Mouse (Mus musculus) liver, embryonic 11.5 days (tissue): Measurements from ENCODE around the gene Has1. TPM values are rescaled to one million over a fixed set of nuclear protein-coding genes. Genes with fewer than 3 reads are reported as not detected.
"Not testable (repeated sequence)": the region's sequence is repeated elsewhere in the genome, so short reads cannot be mapped to it uniquely, and the experiment has no call there.

Experiments
- ATAC-seq: fragments of 200-750 bp; cut with Nextera tagmentation; replicated peaks from 2 replicates; pipeline ENCODE4 v1.8.0; 2017; ENCODE audit warnings: moderate number of reproducible peaks, mild to moderate bottlenecking, moderate TSS enrichment, moderate library complexity; ENCODE audit not compliant: low FRiP score
- DNase-seq: peaks from one replicate; pipeline ENCODE4 v3.0.0-alpha.2; 2017; ENCODE audit warnings: low spot score
- H3K27ac ChIP-seq: fragments of 300-500 bp; sonication (generic); 2 replicates; pipeline ENCODE4 v1.5.1; 2014; ENCODE audit warnings: mild to moderate bottlenecking, low read depth, low read length, control low read depth
- H3K27me3 ChIP-seq: fragments of 300-500 bp; sonication (generic); replicated peaks from 2 replicates; pipeline ENCODE4 v1.6.1; 2014; ENCODE audit warnings: low read length, mixed read lengths; ENCODE audit not compliant: control insufficient read depth, insufficient read depth
- H3K36me3 ChIP-seq: fragments of 300-500 bp; sonication (generic); 2 replicates; pipeline ENCODE4 v1.6.1; 2014; ENCODE audit warnings: mild to moderate bottlenecking, low read length, moderate library complexity, mixed read lengths; ENCODE audit not compliant: control insufficient read depth, insufficient read depth
- H3K4me1 ChIP-seq: fragments of 300-500 bp; sonication (generic); replicated peaks from 2 replicates; pipeline ENCODE4 v1.6.1; 2014; ENCODE audit warnings: low read length, mixed read lengths; ENCODE audit not compliant: control insufficient read depth, insufficient read depth
- H3K4me2 ChIP-seq: fragments of 300-500 bp; sonication (generic); 2 replicates; pipeline ENCODE4 v1.6.1; 2014; ENCODE audit warnings: mild to moderate bottlenecking, control low read depth, moderate library complexity
- H3K4me3 ChIP-seq: fragments of 300-500 bp; sonication (generic); 2 replicates; pipeline ENCODE4 v1.5.1; 2014; ENCODE audit warnings: low read depth, low read length, control low read depth
- H3K9ac ChIP-seq: fragments of 300-500 bp; sonication (generic); 2 replicates; pipeline ENCODE4 v1.6.1; 2014; ENCODE audit warnings: low read depth, low read length, control low read depth
- H3K9me3 ChIP-seq: fragments of 300-500 bp; sonication (generic); 2 replicates; pipeline ENCODE4 v1.6.1; 2016; ENCODE audit warnings: low read length, inconsistent platforms, mixed read lengths; ENCODE audit not compliant: control insufficient read depth
- WGBS: fragments of 180-500 bp; shearing (Covaris S2); extraction: QIAGEN DNeasy Blood & Tissue Kit; methylation state at CpG from one replicate; pipeline ENCODE4 v1.1.7; 2014; 5-methylcytosine and 5-hydroxymethylcytosine counted together
- polyA plus RNA-seq: library from polyadenylated mRNA; unstranded; fragments of >200 nt; fragmentation: Nextera tagmentation; extraction: Ambion mirVana; gene quantifications from 2 replicates; pipeline ENCODE4 v1.2.1, GENCODE M21; 2014

The Has1 gene
- polyA plus RNA-seq, 1 experiment from 2014 or later: 0.58 TPM

DNA sequence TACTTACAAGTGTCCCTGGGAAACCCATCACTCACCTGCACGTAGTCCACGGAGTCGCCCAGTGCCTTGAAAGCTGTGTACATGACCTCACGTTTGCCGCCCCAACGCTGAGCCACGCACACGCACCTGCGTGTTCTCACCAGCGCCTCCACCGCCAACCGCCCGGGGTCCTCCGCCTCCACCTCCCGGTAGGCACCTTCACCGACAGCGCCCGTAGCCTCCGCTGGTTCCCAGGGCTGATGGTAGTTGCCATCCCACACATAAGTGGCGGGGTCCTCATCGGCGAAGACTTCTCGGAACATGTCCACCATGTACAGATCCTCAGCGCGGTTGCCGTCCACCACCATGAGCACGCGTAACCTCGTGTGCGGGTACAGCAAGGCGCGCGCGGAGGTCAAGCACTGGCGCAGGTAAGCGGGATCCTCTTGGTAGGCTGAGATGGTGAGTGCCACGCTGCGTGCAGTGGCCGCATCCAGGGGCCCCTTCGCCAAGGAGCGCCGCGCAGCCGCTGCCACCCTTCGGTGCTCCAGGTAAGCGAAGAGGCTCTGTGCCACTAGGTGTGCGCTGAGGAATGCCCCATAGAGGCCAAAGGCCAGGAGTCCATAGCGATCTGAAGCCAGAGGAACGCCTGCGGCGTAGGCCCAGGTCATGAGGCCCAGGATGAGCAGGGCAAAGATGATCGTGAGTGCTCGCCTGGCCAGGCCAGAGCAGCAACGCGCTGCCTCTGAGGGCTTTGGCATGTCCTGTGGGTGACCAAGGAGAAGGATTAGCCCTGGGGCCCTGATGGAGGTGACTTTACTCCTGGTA, 4.9 kb downstream of the Has1 start:
- Histone ChIP-seq H3K27me3 (peaks cover 18% of the 10 kb centered on the region), H3K4me2 (peak overlapping the region; percentile 11), H3K36me3 (no peaks in the 10 kb centered on the region), H3K9me3 (no peaks in the 10 kb centered on the region), H3K4me3 (no peak overlapping the region; the same call in 1 of the 2 replicates), H3K4me1 (no peaks in the 10 kb centered on the region), H3K27ac (no peak overlapping the region), H3K9ac (no peak overlapping the region)
- no peak for ATAC-seq
- no peak for DNase-seq
- WGBS: 19% methylated on average over 55 of the region's 55 CpGs

DNA sequence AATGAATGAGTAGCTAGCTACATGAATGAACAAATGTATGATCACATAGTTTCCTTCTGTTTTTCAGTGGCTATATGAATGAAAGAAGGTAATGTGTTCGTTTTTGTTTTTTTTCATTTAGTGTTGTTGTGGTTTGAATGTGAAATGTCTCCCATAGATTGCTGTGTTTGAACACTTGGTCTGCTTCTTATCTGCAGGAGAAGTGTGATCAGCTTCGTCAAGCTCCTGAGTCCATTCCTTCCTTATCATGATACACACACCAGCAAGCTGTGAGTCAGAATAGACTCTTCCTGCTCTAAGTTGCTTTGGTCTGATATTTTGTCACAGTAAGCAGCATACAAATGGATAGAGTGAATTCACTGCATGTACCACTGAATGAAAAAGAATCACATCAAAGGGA, 6.0 kb downstream of the Has1 start:
- Histone ChIP-seq H3K9me3 (no peaks in the 10 kb centered on the region), H3K4me3 (no peak overlapping the region), H3K27ac (no peak overlapping the region), H3K9ac (no peak overlapping the region), H3K27me3 (peaks cover 18% of the 10 kb centered on the region), H3K4me2 (no peak overlapping the region), H3K4me1 (no peaks in the 10 kb centered on the region), H3K36me3 (no peaks in the 10 kb centered on the region)
- WGBS: 40% methylated on average over 2 of the region's 2 CpGs
- no peak for DNase-seq
- ATAC-seq: peak; percentile 77

DNA sequence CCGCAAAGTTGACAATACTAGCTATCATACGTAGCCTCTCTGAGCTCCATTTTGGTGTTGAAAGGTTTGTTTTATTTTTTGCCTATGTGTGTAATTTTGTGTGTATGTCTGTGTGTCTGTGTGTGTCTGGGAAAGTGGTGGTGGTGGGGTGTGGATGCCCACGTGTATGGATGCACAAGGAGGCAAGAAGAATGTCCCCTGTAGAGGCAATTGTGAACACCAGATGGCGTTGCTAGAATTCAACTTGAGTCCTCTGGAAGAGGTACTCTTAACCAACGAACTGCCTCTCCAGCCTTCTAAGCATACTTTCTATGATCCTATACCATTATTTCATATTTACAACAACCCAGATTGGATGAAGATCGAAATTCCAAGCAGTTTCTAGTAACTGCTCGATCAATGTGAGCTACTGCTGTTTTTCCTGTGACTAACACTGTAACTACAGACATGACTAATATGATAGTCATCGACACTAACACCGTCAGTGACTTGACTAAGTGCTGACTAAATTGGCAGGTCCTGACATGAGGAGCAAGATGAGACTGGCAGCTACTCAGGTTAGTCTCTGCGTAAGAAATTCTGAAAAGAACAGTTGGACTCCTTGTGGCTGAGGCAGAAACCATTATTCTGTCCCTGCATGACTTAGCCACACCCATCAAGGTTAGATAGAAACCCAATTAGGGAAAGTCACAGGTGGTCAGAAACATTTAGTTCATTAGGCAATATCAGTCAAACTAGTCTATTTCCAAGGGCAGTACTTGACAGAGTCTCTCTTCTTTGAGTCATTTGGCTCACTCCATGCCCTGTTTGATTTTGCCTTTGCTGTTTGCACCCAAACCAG, 9.6 kb downstream of the Has1 start:
- H3K4me1 ChIP-seq: no peaks in the 10 kb centered on the region
- no peak for DNase-seq
- no peak overlapping the region for H3K4me3 ChIP-seq
- no peaks in the 10 kb centered on the region for H3K36me3 ChIP-seq
- no peak overlapping the region for H3K4me2 ChIP-seq
- 69% methylated on average over 10 of the region's 10 CpGs for WGBS
- no peak overlapping the region for H3K27ac ChIP-seq
- no peak overlapping the region for H3K9ac ChIP-seq
- no peaks in the 10 kb centered on the region for H3K9me3 ChIP-seq
- no peak for ATAC-seq
- peaks cover 11% of the 10 kb centered on the region for H3K27me3 ChIP-seq

DNA sequence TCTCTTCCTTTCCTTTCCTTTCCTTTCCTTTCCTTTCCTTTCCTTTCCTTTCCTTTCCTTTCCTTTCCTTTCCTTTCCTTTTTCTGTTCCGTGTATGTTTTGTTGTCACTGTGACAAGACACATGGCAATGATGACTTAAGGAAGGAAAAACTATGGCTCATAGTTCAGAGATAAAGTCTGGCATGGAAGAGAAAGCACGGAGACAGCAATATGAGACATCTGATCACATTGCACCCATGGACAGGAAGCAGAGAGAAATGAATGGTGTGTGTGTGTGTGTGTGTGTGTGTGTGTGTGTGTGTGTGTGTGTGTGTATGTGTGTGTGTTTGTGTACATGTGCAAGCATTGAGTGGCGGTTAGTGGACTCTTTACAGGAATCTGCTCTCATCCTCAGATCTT, 10.4 kb downstream of the Has1 start:
- not testable (repeated sequence) for H3K4me1 ChIP-seq, H3K36me3 ChIP-seq, ATAC-seq, H3K4me3 ChIP-seq, H3K4me2 ChIP-seq, H3K9me3 ChIP-seq, H3K27me3 ChIP-seq, H3K27ac ChIP-seq, H3K9ac ChIP-seq, DNase-seq
- 73% methylated on average over 3 of the region's 3 CpGs for whole genome bisulfite sequencing

DNA sequence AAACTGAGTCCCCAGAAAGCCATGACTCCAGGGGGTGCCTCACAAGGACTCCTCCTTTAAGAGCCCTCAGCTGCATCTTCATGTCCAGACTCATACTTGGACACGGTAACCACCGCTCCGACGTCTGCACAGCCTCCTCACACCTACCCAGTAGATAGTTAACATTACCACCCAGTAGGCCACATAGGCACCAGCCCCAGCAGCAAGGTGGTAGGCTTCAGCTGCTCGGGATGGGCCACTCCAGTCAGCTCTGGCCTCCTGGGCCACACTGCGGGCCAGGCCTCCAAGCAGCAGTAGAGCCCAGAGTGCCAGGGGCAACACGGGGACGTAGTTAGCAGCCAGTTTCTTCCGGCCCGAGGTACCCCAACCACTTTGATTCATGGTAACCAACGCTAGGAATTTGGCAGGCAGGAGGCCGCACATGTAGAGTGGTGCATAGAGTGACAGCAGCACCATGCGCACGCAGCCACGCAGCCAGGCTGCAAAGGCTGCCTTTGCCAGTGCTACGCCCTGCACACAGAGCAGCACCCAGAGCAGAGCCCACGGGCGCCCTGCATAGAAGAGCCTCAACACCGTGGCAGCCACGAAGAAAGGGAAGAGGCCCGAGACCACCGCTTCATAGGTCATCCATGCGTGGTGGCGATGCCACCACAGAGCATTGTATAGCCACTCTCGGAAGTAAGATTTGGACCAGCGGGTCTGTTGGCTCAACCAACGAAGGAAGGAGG, 11.3 kb downstream of the Has1 start:
- no peaks in the 10 kb centered on the region for H3K27me3 ChIP-seq
- H3K4me2 ChIP-seq: no peak overlapping the region
- ATAC-seq (0 out of 2 replicates have a peak, but pooled peaks have one; percentile 27), DNase-seq (no peak)
- H3K9ac ChIP-seq: no peak overlapping the region
- WGBS: 72% methylated on average over 27 of the region's 27 CpGs
- H3K36me3 ChIP-seq: 0 out of 2 replicates have a peak, but pooled peaks cover 2% of the 10 kb centered on the region
- H3K4me3 ChIP-seq: no peak overlapping the region
- H3K4me1 ChIP-seq: peaks cover 4% of the 10 kb centered on the region; the same call in 1 of the 2 replicates
- H3K9me3 ChIP-seq: no peaks in the 10 kb centered on the region
- H3K27ac ChIP-seq: no peak overlapping the region

DNA sequence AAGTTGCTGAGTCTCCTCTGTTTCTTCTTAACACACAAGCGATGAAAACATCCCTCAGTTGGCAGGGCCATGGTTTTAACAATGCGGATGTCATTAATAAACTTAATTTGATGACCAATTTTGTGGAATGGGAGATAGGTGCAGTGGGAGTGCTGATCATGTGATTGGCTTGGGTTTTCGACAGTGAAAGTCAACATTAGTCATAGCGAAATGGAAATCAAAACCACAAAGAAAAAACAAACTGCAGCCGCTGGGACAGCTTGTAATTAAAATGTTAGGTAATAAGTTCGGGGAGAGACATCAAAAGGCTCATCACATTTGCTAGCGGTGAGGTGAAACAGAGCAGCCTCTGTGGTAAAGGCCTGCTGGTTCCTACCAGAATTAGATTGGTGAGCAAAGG, 14.2 kb downstream of the Has1 start:
- Histone ChIP-seq H3K36me3 (0 out of 2 replicates have a peak, but pooled peaks cover 4% of the 10 kb centered on the region), H3K27ac (no peak overlapping the region), H3K4me3 (no peak overlapping the region), H3K27me3 (no peaks in the 10 kb centered on the region), H3K9me3 (no peaks in the 10 kb centered on the region), H3K4me1 (peaks cover 5% of the 10 kb centered on the region; the same call in 1 of the 2 replicates), H3K4me2 (no peak overlapping the region), H3K9ac (no peak overlapping the region)
- DNase-seq (no peak), ATAC-seq (no peak)
- WGBS: 84% methylated on average over 7 of the region's 7 CpGs

DNA sequence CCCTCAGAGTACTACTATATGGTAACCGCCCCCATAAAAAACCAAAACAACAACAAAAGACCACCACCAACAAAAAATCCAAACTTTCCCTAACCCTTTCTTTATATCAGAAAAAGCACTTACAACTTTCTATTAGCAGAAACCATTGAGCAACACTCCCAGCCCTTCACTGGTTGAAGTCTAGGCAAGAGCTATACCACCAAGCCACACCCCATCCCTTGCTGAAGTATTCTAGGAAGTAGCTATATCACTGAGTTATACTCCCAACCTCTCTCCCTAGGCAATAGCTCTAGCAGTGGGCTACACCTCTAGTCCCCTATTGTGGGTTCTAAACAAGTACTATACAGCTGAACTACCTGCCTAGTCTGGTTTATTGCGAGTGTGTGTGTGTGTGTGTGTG, 15.7 kb downstream of the Has1 start:
- H3K27ac ChIP-seq: no peak overlapping the region
- H3K9me3 ChIP-seq: no peaks in the 10 kb centered on the region
- ATAC-seq (no peak), DNase-seq (no peak)
- H3K9ac ChIP-seq: no peak overlapping the region
- 0 out of 2 replicates have a peak, but pooled peaks cover 4% of the 10 kb centered on the region for H3K36me3 ChIP-seq
- 92% methylated on average over 2 of the region's 2 CpGs for WGBS
- peak overlapping the region; percentile 73 for H3K4me2 ChIP-seq
- H3K4me1 ChIP-seq: peaks cover 9% of the 10 kb centered on the region
- no peaks in the 10 kb centered on the region for H3K27me3 ChIP-seq
- H3K4me3 ChIP-seq: no peak overlapping the region

DNA sequence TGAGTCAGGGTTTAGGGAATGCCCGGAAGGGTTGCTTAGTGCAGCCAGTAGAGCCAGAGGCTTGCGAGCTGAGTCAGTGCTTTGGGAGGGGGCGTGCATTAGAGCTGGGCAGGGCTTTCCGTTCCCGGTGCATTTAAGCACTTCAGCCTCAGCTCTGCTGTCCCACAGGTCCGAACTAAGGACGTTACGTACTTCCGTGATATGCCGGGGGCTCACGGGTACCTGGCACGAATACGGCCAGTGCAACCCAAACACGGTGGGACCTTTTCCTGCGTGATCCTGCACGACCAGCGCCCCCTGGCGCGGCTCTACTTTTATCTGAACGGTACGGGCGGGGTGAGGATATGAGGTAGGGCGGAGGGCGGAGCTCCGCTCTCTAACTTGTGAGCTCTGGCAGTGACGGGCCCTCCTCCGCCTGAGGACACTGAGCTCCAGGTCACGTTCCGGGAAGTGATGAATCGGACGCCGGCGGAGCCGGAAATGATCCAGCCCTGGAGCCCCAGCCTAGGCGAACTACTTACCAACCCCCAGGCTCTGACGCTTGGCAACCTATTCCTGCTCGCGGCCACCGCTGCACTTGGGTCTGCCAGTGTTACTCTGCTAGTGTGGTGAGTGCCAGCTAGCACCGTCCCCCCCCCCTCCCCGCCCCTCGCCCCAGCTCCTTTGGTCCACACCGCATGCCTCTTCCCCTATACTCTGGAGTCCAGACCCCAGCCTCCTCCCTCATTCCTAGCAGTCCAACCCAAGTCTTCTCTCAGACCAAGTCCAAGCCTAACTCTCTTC, 16.9 kb downstream of the Has1 start:
- H3K9ac ChIP-seq: peak overlapping the region; percentile 77
- H3K27me3 ChIP-seq: no peaks in the 10 kb centered on the region
- H3K27ac ChIP-seq: peak overlapping the region; percentile 55
- H3K9me3 ChIP-seq: no peaks in the 10 kb centered on the region
- ATAC-seq (peak; percentile 99), DNase-seq (peak; percentile 87)
- peak overlapping the region; percentile 67 for H3K4me3 ChIP-seq
- peaks cover 9% of the 10 kb centered on the region for H3K4me1 ChIP-seq
- H3K4me2 ChIP-seq: peak overlapping the region; percentile 73
- under 1% methylated on average over 43 of the region's 43 CpGs for WGBS
- peaks cover 4% of the 10 kb centered on the region; the same call in 1 of the 2 replicates for H3K36me3 ChIP-seq
